Mouse (Mus musculus) brain, embryonic 14.5 days (tissue): ENCODE data around the gene Btaf1.

Source experiments
- CTCF ChIP-seq: fragments of 200-500 bp; IDR thresholded peaks from 2 replicates; pipeline ENCODE4 v1.5.1; 2012; ENCODE audit warnings: inconsistent platforms, mild to moderate bottlenecking, moderate library complexity, borderline replicate concordance; ENCODE audit not compliant: insufficient read depth, insufficient read length; ENCODE audit errors: extremely low read depth
- POLR2A ChIP-seq: fragments of 200-500 bp; IDR thresholded peaks from 2 replicates; pipeline ENCODE4 v1.6.1; 2012; ENCODE audit warnings: mild to moderate bottlenecking, inconsistent platforms, borderline replicate concordance; ENCODE audit not compliant: poor library complexity, insufficient read depth, insufficient read length, severe bottlenecking; ENCODE audit errors: extremely low read depth

DNA sequence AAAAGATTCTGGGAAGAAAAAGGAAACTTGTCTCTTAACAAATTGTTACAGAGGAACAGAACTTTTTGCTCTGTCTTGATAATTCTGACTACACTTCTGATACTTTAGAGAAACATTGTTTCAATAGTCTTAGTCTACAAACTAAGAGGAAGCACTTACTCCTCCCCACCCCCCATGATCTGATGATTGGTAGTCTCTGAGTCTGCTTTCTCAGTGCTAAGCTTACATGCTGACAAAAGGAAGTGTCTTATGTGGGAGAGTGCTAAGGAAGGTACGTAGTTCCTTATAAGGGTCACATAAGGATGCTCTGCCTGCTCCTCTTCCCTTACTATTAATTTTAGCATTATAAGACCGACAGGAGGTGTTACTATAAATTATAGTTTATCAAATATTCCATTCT lies 6.7 kb downstream of the Btaf1 start:
- TF ChIP-seq CTCF = no peak
- no peak for TF ChIP-seq POLR2A
